ENCODE assay signal across 8 mouse cellular contexts in the genomic region with DNA sequence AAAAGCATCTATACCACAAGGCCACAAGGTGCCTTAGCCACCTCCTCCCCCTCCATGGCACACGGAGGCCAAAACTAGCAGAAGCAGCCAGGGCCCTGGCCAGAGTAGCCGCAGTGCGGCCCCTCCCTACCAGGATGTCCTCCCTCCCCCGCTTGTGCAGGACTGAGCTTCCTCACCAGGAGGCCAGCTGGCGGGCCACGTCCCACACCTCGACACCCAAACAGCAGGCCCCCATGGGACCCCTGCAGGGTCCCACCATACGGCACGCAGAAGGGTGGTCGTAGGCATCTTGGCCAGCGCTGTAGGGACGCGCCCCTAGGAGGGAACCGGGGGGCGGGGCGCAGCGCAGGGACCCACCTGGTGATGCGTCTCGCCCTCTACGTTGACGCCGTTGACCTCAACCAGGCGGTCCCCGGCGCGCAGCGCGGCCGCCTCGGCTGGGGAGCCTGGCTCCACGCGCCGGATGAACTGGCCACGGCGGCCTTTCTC. TPM values are rescaled to one million over a fixed set of nuclear protein-coding genes. Genes with fewer than 3 reads are reported as not detected.
DNase-seq lines count a peak whose midpoint lies in the region; ATAC-seq lines count a peak whose summit lies in the region.

No protein-coding gene starts in this region.

- under 1% methylated on average over 34 of the region's 35 CpGs for WGBS in forebrain, embryonic 14.5 days
- under 1% methylated on average over 35 of the region's 35 CpGs for WGBS in liver, embryonic 16.5 days (ENCODE audit: insufficient replicate concordance)

- H3K4me3 ChIP-seq in forebrain, embryonic 14.5 days (ENCODE audit: low read depth, low read length) = peak overlapping the region; percentile 57
- peak overlapping the region; percentile 64 for H3K4me3 ChIP-seq in liver, embryonic 16.5 days (ENCODE audit: low read depth, low read length)

- H3K4me1 ChIP-seq in forebrain, embryonic 14.5 days (ENCODE audit: control insufficient read depth, insufficient read depth, low read length) = peaks cover 3% of the 10 kb centered on the region
- peaks cover 9% of the 10 kb centered on the region for H3K4me1 ChIP-seq in liver, embryonic 16.5 days (ENCODE audit: control insufficient read depth, low read depth, low read length)

- H3K9ac ChIP-seq in forebrain, embryonic 14.5 days (ENCODE audit: low read length) = peak overlapping the region; percentile 82
- H3K9ac ChIP-seq in liver, embryonic 16.5 days (ENCODE audit: low read depth, low read length) = peak overlapping the region; percentile 62

- H3K27ac ChIP-seq in forebrain, embryonic 14.5 days (ENCODE audit: low read depth, low read length) = no peak overlapping the region
- no peak overlapping the region for H3K27ac ChIP-seq in liver, embryonic 16.5 days (ENCODE audit: low read length)

- intact Hi-C loops in left cerebral cortex, postnatal 4 days (cut with DNase I) = no loop called here

- peak; percentile 32 for ATAC-seq in forebrain, embryonic 14.5 days
- ATAC-seq in liver, embryonic 16.5 days (ENCODE audit: low read depth) = peak; percentile 14; the same call in 1 of the 2 replicates
- peak; percentile 7; the same call in 1 of the 2 replicates for ATAC-seq in neutrophil, adult 5-6 weeks (ENCODE audit: extremely low read depth, insufficient number of reproducible peaks, low FRiP score, poor library complexity, severe bottlenecking)

- peaks cover 11% of the 10 kb centered on the region for H3K27me3 ChIP-seq in forebrain, embryonic 14.5 days (replicated peaks; ENCODE audit: control insufficient read depth, insufficient read depth, low read length)
- peaks cover 38% of the 10 kb centered on the region for H3K27me3 ChIP-seq in liver, embryonic 16.5 days (ENCODE audit: control insufficient read depth, insufficient read depth, low read depth, low read length)

- DNase-seq in left cerebral cortex, postnatal 4 days = peak; percentile 26
- no peak for DNase-seq in left cerebral cortex, adult 9 months (ENCODE audit: low spot score in 2 of 2)
- DNase-seq in adrenal gland, postnatal 14 days = peak; percentile 79
- peak; percentile 17 for DNase-seq in forebrain, embryonic 14.5 days (ENCODE audit: low spot score)
- peak; percentile 34 for DNase-seq in induced T-regulatory cell, adult 2 months (ENCODE audit: low read depth)
- no peak for DNase-seq in frontal cortex, postnatal 25 days (ENCODE audit: low spot score in 2 of 2)

- no peaks in the 10 kb centered on the region for H3K36me3 ChIP-seq in forebrain, embryonic 14.5 days (ENCODE audit: control insufficient read depth, insufficient read depth, low read length)
- no peaks in the 10 kb centered on the region for H3K36me3 ChIP-seq in liver, embryonic 16.5 days (ENCODE audit: control insufficient read depth, insufficient read depth)

- H3K4me2 ChIP-seq in forebrain, embryonic 14.5 days (ENCODE audit: low read length) = peak overlapping the region; percentile 99
- H3K4me2 ChIP-seq in liver, embryonic 16.5 days (ENCODE audit: low read depth, low read length) = peak overlapping the region; percentile 70

- no peaks in the 10 kb centered on the region for H3K9me3 ChIP-seq in forebrain, embryonic 14.5 days (replicated peaks; ENCODE audit: control insufficient read depth, low read length)
- H3K9me3 ChIP-seq in liver, embryonic 16.5 days (replicated peaks; ENCODE audit: control insufficient read depth, low read length) = no peaks in the 10 kb centered on the region

RNA-seq across cellular contexts. Expression of gene Slc9a3r2, which starts 0.5 kb away (rescaled TPM):
- 10 to 100 TPM; 40.2 to 43.6 TPM for total RNA-seq in left cerebral cortex, postnatal 4 days (2021)
- 90.2 and 99.1 TPM in 2 replicates for total RNA-seq in adrenal gland, postnatal 14 days (2021)
- polyA plus RNA-seq in forebrain, embryonic 14.5 days (2014; fragmentation: Nextera tagmentation; extraction: Ambion mirVana) = 22.4 and 31.3 TPM in 2 replicates
- polyA plus RNA-seq in liver, embryonic 16.5 days (2015; fragmentation: Nextera tagmentation; extraction: Ambion mirVana) = 9.8 and 11.8 TPM in 2 replicates
- total RNA-seq in neutrophil, adult 5-6 weeks (2017) = 0.37 and 0.58 TPM in 2 replicates

RNA-seq across cellular contexts. Expression of gene Npw, which starts 8.6 kb away (rescaled TPM):
- total RNA-seq in left cerebral cortex, postnatal 4 days (2021) = under 1 TPM in 1 of 2 experiments, not detected in 1; 0.66 TPM
- total RNA-seq in adrenal gland, postnatal 14 days (2021) = not detected in 2 replicates
- not detected in 2 replicates for polyA plus RNA-seq in forebrain, embryonic 14.5 days (2014; fragmentation: Nextera tagmentation; extraction: Ambion mirVana)
- polyA plus RNA-seq in liver, embryonic 16.5 days (2015; fragmentation: Nextera tagmentation; extraction: Ambion mirVana) = 0.15 and 0.38 TPM in 2 replicates
- total RNA-seq in neutrophil, adult 5-6 weeks (2017) = not detected in 2 replicates

RNA-seq across cellular contexts. Expression of gene Nthl1, which starts 17.1 kb away (rescaled TPM):
- total RNA-seq in left cerebral cortex, postnatal 4 days (2021) = 1 to 10 TPM; 7.0 to 8.5 TPM
- 7.2 and 7.7 TPM in 2 replicates for total RNA-seq in adrenal gland, postnatal 14 days (2021)
- polyA plus RNA-seq in forebrain, embryonic 14.5 days (2014; fragmentation: Nextera tagmentation; extraction: Ambion mirVana) = 10.0 and 12.3 TPM in 2 replicates
- polyA plus RNA-seq in liver, embryonic 16.5 days (2015; fragmentation: Nextera tagmentation; extraction: Ambion mirVana) = 5.9 and 6.7 TPM in 2 replicates
- 2.4 and 4.5 TPM in 2 replicates for total RNA-seq in neutrophil, adult 5-6 weeks (2017)

RNA-seq across cellular contexts. Expression of gene Tsc2, which starts 17.2 kb away (rescaled TPM):
- 100 to 1,000 TPM; 152 to 158 TPM for total RNA-seq in left cerebral cortex, postnatal 4 days (2021)
- 100 and 110 TPM in 2 replicates for total RNA-seq in adrenal gland, postnatal 14 days (2021)
- polyA plus RNA-seq in forebrain, embryonic 14.5 days (2014; fragmentation: Nextera tagmentation; extraction: Ambion mirVana) = 59.8 and 66.4 TPM in 2 replicates
- polyA plus RNA-seq in liver, embryonic 16.5 days (2015; fragmentation: Nextera tagmentation; extraction: Ambion mirVana) = 20.6 and 23.7 TPM in 2 replicates
- total RNA-seq in neutrophil, adult 5-6 weeks (2017) = 48.2 and 53.8 TPM in 2 replicates

RNA-seq across cellular contexts. Expression of gene Zfp598, which starts 19.9 kb away (rescaled TPM):
- 10 to 100 TPM; 45.5 to 48.5 TPM for total RNA-seq in left cerebral cortex, postnatal 4 days (2021)
- total RNA-seq in adrenal gland, postnatal 14 days (2021) = 44.5 and 47.4 TPM in 2 replicates
- 14.9 and 19.7 TPM in 2 replicates for polyA plus RNA-seq in forebrain, embryonic 14.5 days (2014; fragmentation: Nextera tagmentation; extraction: Ambion mirVana)
- polyA plus RNA-seq in liver, embryonic 16.5 days (2015; fragmentation: Nextera tagmentation; extraction: Ambion mirVana) = 6.3 and 8.7 TPM in 2 replicates
- 17.6 and 21.4 TPM in 2 replicates for total RNA-seq in neutrophil, adult 5-6 weeks (2017)

Comparison
In these comparisons a context has a peak if more than half of its experiments do, and no peak if none do; other contexts are left out.
1. DNase-seq: peak in left cerebral cortex, postnatal 4 days (single experiment), adrenal gland, postnatal 14 days (single experiment), forebrain, embryonic 14.5 days (single experiment) and induced T-regulatory cell, adult 2 months (single experiment); none in left cerebral cortex, adult 9 months (0 of 2) and frontal cortex, postnatal 25 days (0 of 2).
2. RNA of gene Slc9a3r2, which starts 0.5 kb away (total RNA-seq): 90.2 to 99.1 TPM in adrenal gland, postnatal 14 days and 40.2 to 43.6 TPM in left cerebral cortex, postnatal 4 days; 0.37 to 0.58 TPM in neutrophil, adult 5-6 weeks; every median in the first group is over 10 times any median in the second.
3. Peak in every context shown above with its lines, with median percentiles within 50 percentile points of each other: ATAC-seq.